Mouse (Mus musculus): Measurements from ENCODE around the gene 1700020D05Rik.

1700020D05Rik gene

DNA sequence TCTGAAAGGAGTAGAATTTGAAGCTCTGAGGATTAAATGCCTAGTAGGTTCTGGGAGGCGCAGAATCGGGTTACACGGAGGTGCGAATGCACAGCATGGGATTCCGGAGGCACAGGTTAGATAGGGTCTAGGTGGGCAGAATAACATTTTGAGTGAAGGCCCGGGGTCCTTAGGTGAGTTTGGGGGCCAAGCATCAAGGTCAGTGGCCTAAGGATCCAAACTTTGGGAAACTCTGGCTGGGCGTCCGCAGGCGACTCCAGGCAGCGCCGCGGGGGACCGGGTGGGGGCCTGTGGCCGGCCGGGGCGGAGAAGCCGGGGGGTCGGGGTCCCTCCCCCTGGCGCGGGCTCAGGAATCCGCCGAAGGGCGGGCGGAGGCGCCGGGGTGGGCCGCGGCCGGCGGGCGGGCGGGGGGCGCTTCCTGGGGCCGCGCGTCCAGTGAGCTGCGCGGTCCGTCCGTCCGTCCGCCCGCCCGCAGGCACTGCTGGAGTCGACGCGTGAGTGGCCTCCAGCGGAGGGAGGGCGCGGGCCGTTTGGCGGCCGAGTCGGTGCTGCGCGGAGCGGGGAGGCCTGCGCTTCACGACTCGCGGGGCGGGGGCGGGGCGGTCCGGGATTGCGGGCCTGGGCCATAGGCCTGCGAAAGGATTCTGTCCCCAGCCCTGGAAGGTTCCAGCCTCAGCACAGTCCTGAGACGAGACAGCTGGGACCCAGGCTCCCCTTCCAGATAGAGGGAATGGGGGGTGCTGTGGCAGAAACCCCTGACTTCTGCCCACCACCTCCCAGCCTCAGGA lies 29.1 kb downstream of the 1700020D05Rik start:
- no peak for DNase-seq

DNA sequence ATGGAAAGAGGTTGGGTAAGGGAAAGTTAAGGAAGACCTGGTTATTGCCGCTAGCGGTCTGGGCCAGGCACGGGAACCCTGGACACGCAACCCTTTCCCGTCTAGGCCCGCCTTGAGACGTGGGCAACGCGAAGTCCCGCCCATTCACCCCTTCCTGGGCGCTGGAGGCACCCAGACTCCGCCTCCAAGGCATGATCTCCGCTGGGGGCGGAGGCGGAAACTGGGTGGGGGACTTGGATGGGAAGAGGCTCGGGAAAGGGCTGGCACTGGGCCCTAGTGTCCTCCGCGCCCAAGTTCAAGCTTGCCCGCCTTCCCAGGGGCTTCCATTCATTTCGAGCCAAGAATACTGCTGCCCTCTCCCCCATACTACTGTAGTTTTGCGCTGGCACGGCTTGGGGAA lies 29.9 kb downstream of the 1700020D05Rik start, which contains the start of gene Efemp2:
Gene Efemp2 (plus strand): TSS at position 235 of the 400 bp plus-strand sequence.
- DNase-seq, result peak; percentile 80

DNA sequence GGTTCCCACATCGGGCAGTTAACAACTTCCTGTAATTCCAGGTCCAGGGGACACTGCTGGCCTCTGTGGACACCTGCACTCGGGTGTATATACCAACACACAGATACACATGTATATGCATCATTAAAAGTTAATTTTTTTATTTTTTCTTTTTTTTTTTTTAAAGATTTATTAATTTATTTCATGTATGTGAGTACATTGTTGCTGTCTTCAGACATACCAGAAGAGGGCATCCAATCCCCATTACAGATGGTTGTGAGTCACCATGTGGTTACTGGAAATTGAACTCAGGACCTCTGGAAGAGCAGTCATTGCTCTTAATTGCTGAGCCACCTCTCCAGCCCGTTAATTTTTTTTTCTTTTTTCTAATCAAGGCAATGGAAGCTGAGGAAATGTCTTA lies 30.7 kb downstream of the 1700020D05Rik start:
- no peak for DNase-seq

DNA sequence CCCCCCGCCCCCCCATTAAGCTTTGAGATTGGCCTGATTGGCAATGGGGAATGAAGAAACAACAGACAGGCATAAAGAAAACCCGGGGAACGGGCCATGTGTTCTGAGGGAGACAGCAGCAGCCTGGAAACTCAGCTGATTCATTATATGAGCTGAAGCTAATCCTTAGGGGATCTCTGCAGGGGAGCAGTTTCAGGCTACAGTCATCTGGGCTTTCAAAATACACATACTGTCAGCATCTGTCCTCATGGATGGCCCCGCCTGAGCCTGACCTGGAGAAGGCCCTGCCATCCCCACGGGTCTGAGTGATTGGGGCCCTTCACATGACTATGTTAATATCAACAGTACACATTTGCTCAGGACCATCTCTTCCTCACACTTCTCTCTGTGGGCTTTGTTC lies 31.7 kb downstream of the 1700020D05Rik start:
- DNase-seq, result no peak

DNA sequence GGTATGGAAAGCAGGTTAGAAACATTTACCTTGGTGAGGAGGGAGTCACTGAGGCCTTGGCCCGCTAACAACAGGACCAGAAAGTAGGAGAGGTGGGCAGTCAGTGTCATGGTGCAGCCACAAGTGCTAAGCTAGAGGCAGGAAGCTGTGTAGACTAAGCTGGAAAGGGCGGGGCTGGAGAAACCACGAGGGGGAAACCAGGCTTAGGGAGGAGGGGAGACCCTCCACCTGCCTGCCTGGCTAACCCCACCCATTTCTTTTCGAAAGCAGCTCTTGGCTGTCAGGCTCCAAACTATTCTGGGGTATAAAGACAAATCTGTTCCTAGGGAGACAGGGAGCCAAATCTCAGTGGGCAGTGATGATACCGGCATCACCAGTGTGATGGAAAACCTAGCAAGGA lies 35.2 kb downstream of the 1700020D05Rik start, which contains the start of gene Ctsw:
Gene Ctsw (minus strand): TSS at position 134 of the 400 bp plus-strand sequence.
- DNase-seq, result no peak

DNA sequence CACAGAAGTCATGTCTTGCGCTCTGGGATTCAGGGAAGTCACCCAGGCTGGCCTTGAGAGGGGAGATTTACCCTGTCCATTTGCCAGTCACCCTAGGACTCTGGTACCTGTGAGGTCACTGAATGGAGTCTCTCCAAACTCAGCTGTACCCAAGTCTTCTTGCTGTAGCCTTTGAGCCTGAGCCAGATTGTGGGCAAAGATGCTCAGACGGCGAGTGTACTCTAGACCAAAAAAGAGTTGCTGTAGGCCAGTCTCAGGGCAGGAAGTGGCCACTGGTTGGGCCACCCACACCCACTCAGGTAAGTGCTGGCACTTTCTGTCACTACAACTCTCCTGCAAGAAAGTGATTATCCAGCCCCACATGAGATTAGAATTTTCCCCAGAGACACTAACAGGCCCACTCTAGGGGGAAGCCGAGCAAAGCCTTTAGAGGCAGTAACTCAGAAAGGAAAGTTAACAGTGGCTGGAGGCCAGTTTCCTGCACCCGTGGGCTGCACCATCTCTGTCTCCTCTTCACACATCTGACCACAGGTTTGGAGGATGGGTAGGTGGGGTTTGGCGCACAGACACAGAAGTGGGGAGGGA lies 36.6 kb downstream of the 1700020D05Rik start:
- DNase-seq, result no peak

DNA sequence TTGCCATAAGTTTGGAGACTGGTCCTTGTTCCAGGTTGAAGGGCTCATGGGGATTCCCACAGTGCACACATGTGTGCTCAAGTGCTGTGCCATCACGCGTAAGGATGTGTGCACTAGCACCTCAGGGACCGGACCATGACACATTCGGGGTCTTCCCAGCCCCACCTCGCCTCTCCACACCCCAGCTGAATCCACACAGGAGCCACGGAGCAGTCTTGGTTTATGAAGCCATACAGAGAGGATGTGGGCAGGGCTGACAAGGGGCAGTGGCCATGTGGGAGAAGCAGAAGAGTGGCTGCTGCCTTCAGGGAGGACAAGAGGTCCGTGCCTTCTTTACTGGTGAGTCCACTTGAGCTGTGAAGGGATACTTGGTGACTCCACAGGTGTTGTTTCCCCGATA lies 38.5 kb downstream of the 1700020D05Rik start:
- DNase-seq, result no peak

DNA sequence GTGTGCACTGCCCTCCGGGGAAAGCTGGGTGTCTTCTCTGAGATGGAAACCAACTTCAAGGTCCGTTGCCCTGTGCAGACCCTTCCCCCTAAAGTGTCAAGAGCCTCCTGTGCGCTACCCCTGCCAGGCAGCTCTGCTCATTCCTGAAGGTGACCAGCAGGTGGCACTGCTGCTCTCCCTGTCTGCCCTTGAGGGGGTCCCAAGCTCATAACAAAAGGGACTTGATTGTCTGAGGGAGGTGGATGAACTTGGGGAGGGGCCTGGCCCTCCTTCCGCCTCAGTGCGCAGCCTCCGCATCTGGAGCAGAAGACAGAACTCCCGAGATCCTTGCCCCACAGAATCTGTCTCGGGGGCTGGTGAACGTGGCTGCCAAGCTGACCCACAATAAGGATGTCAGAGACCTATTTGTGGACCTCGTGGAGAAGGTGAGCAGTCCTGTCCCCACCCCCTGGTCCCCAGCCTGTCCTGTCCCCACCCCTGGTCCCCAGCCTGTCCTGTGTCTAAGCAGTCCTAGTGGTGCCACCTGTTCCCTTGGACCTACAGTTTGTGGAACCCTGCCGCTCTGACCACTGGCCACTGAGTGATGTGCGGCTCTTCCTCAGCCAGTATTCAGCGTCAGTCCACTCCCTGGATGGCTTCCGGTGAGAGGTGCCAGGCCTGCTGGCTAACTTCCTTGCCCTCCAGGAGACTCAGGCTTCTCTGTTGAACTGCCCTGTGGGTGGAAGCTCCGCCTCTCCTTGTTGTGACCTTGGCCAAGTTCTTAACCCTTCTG lies 39.6 kb downstream of the 1700020D05Rik start:
- DNase-seq, result peak; percentile 50

DNA sequence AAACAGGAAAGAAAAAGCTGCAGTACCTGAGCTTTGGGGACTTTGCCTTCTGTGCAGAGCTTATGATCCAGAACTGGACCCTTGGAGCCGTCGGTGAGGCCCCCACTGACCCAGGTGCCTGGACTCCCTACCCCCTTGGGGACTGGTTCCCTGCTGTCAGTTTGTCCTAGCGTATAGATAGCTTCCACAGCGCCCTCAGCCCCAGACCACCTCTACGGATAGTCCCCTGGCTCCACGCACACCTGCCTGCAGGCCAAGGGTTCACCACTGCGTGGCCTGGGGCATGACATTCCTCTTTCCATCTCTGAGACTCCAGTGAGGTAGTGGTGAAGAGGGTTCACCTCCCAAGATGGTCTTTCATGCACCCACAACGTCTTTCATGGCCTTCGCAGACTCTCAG lies 40.4 kb downstream of the 1700020D05Rik start:
- DNase-seq, result no peak

DNA sequence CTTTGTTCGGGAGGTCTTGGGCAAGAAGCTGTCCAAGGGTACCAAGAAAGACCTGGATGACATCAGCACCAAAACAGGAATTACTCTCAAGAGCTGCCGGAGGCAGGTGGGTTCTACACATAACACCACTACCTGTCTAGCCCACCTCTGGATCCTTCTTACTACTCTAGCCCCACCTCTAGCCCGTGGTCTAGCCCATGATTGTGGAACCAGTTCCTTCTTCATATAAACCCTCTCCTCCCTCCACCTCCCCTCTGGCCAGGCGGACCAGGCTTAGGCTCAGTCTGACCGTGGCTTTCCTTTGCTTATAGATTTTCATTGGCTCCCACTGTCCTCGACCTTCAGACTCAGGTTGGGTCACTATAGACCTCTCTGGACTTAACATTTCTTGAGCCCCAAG lies 42.2 kb downstream of the 1700020D05Rik start:
- DNase-seq, result no peak

DNA sequence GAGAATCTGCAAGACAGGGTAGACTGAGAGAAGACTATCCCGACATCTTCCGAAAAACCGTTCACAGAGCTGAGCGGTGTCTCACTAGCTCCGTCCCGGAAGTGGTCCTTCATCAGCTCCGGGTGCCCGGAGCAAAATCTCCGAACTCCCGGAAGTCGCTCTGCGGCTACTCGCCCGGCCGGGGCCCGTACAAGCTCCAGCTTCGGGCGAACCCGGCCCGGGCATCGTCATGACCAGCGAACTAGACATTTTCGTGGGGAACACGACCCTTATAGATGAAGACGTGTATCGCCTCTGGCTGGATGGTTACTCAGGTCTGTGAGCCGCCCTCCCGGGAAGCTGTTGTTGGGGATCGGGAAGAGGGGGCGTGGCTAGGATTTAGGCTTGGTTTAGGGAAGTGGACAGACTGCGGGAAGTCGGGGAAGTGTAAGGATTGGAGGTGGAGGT lies 43.1 kb downstream of the 1700020D05Rik start, which contains the start of gene Fibp:
Gene Fibp (plus strand): TSS at position 151 of the 447 bp plus-strand sequence.
- peak; percentile 86 for DNase-seq

DNA sequence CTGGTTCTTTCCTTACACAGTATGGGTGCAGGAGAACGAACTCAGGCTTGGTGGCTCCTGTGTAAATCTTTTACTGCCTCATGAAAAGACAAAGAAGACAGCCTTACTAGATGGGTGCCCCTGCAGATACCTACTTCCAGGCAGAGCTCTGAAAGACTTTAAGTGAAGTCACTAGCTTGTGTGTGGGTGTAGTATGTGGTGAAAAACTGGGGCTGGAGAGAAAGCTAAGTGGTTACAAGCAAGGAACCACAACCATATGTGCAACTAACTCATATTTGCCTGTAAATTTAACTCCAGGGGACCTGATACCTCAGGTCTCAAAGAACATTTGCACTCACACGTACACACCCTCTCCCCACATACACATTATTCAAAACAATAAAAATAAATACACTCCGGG lies 43.7 kb downstream of the 1700020D05Rik start:
- DNase-seq, result no peak

DNA sequence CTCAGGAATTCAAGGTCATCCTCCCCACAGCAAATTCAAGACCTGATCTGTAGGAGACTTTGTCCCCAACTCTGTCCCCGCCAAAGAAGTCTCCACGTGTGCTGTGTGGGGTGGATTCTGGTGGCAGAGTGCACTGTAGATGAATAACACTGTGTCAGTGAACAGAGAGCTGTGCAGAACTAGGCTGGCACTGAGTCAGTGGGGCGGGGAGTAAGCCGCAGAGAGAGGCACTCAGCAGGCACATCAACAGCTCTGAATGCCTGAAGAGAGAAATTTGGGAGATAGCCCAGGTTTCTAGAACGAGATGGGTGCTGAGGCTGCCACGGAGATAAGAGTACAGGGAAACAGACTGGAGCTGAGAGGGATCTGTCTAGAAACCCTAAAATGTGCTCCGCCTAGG lies 44.6 kb downstream of the 1700020D05Rik start:
- peak; percentile 64 for DNase-seq

DNA sequence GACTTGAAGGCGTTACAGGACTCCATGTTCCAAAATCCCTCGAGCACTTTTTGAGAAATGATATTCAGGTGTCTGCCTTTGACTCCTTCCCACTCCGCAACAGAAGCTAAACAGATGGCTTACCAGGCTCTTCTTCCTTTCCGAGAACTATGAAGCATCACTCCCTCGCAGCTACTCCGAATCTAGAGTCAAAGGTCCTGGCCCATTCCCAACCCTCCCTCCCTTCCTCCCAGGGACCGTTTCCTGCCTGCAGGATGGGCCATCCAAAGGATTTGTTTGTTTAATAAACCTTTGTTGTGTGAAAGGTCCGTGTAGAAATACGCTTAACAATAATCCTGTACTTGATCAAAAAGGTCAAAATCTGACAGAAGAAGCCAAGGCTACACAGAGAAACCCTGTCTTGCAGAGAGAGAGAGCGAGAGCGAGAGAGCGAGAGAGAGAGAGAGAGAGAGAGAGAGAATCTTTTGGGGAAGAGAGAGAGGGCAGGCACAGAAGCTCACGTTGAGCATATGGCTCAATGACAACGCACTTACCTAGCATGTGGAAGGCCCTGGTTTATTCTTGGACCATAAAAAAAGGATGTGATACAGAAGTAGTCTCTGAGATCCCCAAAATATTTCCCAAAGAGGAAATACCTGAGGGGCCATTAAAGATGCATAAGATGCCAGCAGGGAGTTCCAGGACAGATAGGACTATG lies 45.7 kb downstream of the 1700020D05Rik start, which contains the start of gene Ccdc85b:
Gene Ccdc85b (minus strand): TSS at position 149 of the 697 bp plus-strand sequence.
- DNase-seq, result no peak

DNA sequence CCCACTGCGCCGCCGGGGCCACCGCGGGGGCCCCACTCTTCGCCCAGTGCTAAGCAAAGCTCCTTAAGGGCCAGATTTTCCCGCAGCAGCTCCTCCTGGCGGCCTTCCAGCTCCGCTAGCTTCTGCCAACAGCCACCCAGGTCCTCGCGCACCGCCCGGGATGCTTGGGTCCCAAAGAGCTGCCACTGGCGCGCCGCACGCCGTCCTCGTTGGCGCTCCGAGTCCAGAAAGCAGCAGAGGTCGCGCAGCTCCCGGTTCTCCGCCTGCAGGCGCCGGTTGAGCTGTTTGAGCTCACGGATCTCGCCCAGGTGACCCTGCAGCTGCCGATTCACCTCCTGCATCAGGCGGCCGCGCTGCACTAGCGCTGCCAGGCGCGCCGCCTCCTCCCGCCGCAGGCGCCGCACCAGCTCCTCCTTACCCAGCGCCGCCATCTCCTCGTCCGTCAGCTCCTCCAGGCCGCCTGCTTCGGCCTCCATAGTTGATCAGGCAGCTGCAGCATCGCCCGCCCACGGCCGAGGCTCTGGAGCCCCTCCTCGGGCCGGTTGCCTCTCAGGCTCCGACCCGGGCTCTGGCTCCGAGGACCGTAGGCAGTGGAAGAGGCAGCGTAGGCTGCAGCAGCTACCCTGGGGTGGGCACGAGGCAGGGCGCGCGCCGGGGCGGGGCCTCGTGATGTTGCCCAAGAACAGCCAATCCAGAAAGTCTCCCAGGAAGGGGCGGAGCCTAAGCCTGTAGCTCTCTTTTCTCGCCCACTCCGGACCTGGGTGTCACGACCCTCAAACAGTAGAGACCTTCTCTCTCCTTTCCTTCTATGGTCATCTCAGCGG lies 46.5 kb downstream of the 1700020D05Rik start:
- peak; percentile 95 for DNase-seq

DNA sequence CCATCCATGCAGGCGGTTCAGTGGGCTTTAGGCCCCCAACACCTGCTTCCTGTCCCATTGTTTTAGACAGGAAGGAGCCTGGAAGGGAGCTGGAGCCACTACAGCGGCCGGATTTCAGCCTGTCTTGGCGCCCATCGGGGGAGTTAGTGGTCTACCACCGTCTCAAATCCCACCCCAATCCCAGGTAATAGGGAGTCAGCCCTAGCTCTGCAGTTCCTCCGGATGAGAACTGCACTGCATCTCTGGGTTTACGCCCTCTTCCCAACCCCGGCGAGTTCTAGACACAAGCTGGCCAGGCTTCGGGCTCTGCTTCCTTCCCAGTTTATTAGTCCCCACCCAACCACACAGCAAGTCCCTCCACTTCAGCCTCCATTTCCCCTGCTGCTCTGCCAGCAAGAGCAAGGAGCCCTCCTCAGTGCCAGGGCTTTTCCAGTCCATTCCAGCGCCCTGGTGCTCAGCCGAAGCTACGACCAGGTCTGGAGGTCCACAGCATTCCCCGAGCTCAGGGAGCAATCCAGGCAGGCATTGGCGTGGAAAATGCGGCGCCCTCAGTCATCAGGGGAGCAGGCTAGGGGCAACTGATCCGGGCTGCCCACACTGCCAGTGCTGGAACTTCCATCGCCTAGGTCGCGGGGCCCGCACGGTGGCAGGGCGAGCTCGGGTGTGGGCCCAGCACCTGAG lies 47.2 kb downstream of the 1700020D05Rik start:
- DNase-seq, result peak; percentile 44

DNA sequence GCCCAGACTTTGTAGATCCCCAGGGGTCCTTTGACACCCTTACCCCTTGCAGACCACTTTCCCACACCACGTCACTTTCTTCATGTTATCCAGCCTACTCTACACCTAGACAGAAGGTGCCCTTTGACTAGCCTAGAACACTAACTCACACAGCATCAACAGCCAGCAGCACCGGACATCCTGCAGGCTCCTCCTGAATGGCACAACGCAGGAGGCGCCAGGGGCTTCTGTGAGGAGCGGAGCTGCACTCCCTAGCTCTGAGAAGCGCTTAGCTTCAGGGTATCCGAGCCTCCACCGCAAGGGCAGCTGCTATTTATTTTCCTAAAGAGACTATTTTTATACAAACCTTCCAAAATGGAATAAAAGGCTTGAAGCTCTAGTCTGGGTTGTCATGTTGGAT lies 48.0 kb downstream of the 1700020D05Rik start:
- DNase-seq, result no peak

DNA sequence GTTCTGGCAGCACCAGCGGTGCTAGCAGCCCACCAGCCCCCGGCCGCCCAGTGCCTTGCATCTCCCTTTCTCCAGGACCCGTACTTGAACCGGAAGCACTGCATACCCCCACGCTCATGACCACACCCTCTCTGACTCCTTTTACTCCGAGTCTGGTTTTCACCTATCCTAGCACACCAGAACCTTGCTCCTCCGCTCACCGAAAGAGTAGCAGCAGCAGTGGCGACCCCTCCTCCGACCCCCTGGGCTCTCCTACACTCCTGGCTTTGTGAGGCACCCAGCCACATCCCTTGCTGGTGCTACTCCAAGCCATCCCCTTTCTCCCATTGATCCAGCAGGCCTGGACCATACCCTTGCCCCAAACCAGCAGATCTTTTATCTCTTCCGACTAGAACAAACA lies 48.5 kb downstream of the 1700020D05Rik start:
- DNase-seq, result no peak

Data from kidney, adult 11 months (tissue).